Mouse (Mus musculus) frontal cortex, postnatal 25 days (tissue): ENCODE data around the gene Pepd.

Experiments
- DNase-seq, 2 experiments: peaks; one replicate each; pipeline ENCODE4 v3.0.0; 2022; ENCODE audit warnings: low spot score in 2 of 2

The Pepd gene

GRCm38 (mm10) chr7:34911919-34912897 is at the start of gene Pepd:
TSS of gene Pepd (plus strand) at chr7:34912379.
- peak; percentile 64 for DNase-seq

GRCm38 (mm10) chr7:34867289-34867688 is 44.9 kb upstream of the Pepd start:
- no peak for DNase-seq

GRCm38 (mm10) chr7:34869693-34870092 is 42.5 kb upstream of the Pepd start:
- DNase-seq, result no peak

GRCm38 (mm10) chr7:34876787-34877186 is 35.4 kb upstream of the Pepd start:
- no peak for DNase-seq

- DNase-seq, result no peak
These were observed 34.4 kb upstream of the Pepd start for GRCm38 (mm10) chr7:34877820-34878219.

GRCm38 (mm10) chr7:34888441-34888840 is 23.7 kb upstream of the Pepd start:
- no peak for DNase-seq

- DNase-seq, result no peak
These were observed 23.3 kb upstream of the Pepd start for GRCm38 (mm10) chr7:34888891-34889290.

- no peak for DNase-seq
These were observed 19.3 kb upstream of the Pepd start for GRCm38 (mm10) chr7:34892845-34893244.

GRCm38 (mm10) chr7:34896461-34896860 is 15.7 kb upstream of the Pepd start:
- no peak for DNase-seq

GRCm38 (mm10) chr7:34897058-34897457 is 15.1 kb upstream of the Pepd start:
- no peak for DNase-seq

- no peak for DNase-seq
These were observed 1.8 kb upstream of the Pepd start for GRCm38 (mm10) chr7:34910096-34911066.

GRCm38 (mm10) chr7:34913956-34914355 is 1.8 kb downstream of the Pepd start:
- no peak for DNase-seq

- no peak for DNase-seq
These were observed 3.4 kb downstream of the Pepd start for GRCm38 (mm10) chr7:34915555-34915954.

- DNase-seq, result no peak
These were observed 5.4 kb downstream of the Pepd start for GRCm38 (mm10) chr7:34917558-34917957.

GRCm38 (mm10) chr7:34917998-34918397 is 5.8 kb downstream of the Pepd start:
- no peak for DNase-seq

GRCm38 (mm10) chr7:34918416-34918815 is 6.2 kb downstream of the Pepd start:
- no peak for DNase-seq

GRCm38 (mm10) chr7:34919054-34919453 is 6.9 kb downstream of the Pepd start:
- no peak for DNase-seq

GRCm38 (mm10) chr7:34919809-34920208 is 7.6 kb downstream of the Pepd start:
- DNase-seq, result no peak

GRCm38 (mm10) chr7:34925208-34925607 is 13.0 kb downstream of the Pepd start:
- DNase-seq, result no peak

- DNase-seq, result no peak
These were observed 13.8 kb downstream of the Pepd start for GRCm38 (mm10) chr7:34925956-34926355.

GRCm38 (mm10) chr7:34929614-34930262 is 17.6 kb downstream of the Pepd start:
- DNase-seq, result no peak

GRCm38 (mm10) chr7:34930263-34930757 is 18.1 kb downstream of the Pepd start:
- no peak for DNase-seq
